Mouse (Mus musculus) neural tube, embryonic 14.5 days (tissue): ENCODE data around the gene Gm10663. TPM values are rescaled to one million over a fixed set of nuclear protein-coding genes. Genes with fewer than 3 reads are reported as not detected.

Experiments
- microRNA-seq: library from miRNA; unstranded; fragments of <30 nt; microRNA quantifications from one replicate; pipeline ENCODE4, GENCODE M21; 2016
- polyA plus RNA-seq: library from polyadenylated mRNA; unstranded; fragments of >200 nt; fragmentation: Nextera tagmentation; extraction: Ambion mirVana; gene quantifications from 2 replicates; pipeline ENCODE4 v1.2.1, GENCODE M21; 2014

The Gm10663 gene
- polyA plus RNA-seq, 1 experiment from 2014 or later = not detected

Small RNAs within 50 kb of the gene (microRNA-seq; reads per million reads assigned to microRNA genes)
- gene Gm24333 = not detected

Other genes starting within 250 kb of the Gm10663 start
- gene Klhl2, start 225.0 kb upstream of the Gm10663 start, polyA plus RNA-seq = 32.2 and 37.5 TPM in 2 replicates
- 36.7 and 42.7 TPM in 2 replicates for gene Tmem192, start 127.8 kb upstream of the Gm10663 start, polyA plus RNA-seq
- gene Trim75, start 87.2 kb upstream of the Gm10663 start, polyA plus RNA-seq = 0.05 and 0.08 TPM in 2 replicates
- gene Trim61, start 56.5 kb upstream of the Gm10663 start, polyA plus RNA-seq = 0.13 TPM in 1 of 2 replicates, not detected in the other
- gene Trim60, start 56.4 kb upstream of the Gm10663 start, polyA plus RNA-seq = not detected in 2 replicates
- 2.4 and 3.3 TPM in 2 replicates for gene Apela, start 37.7 kb upstream of the Gm10663 start, polyA plus RNA-seq
- not detected in 2 replicates for gene BC030870, start 54.5 kb downstream of the Gm10663 start, polyA plus RNA-seq